22 mouse cellular contexts compared by ENCODE assay signal in the genomic region with DNA sequence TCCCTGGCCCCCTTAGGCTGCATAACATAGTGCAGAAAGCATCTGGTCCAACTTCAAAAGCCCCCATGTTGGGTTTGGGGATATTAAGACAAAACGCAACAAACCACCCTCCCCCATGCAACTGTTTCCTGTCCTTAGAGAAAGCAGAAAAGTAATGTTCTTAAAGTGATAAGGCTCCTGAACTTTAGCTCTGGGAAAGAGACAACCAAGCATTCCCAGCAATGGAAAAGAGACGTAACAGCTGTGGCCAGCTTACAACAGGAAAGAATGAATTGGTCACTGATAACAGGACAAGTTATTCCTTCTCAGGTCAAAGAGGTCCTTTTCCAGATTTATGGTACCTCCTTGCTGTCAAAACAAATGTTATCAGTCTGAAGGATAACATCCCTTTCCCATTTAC. TPM values are rescaled to one million over a fixed set of nuclear protein-coding genes. Genes with fewer than 3 reads are reported as not detected.
A peak's percentile ranks its signal among the peaks of the same experiment; 100 is the strongest.
DNase-seq lines count a peak whose midpoint lies in the region; ATAC-seq and TF ChIP-seq lines count a peak whose summit lies in the region.
"Had no signal": no experiment of that assay in that cellular context is flagged by ENCODE, and none has a peak within 500 bp of the region (broad histone marks: within the 10 kb centered on the region; RNA-seq: fewer than 3 reads in every experiment).

No protein-coding gene starts in this region.

- no peaks in the 10 kb centered on the region for H3K27me3 ChIP-seq in heart, embryonic 10.5 days (ENCODE audit: insufficient read depth, poor library complexity, severe bottlenecking)
- no peaks in the 10 kb centered on the region for H3K27me3 ChIP-seq in kidney, adult 2 months (replicated peaks; ENCODE audit: control insufficient read depth, insufficient read depth, low read length)
- no peaks in the 10 kb centered on the region for H3K27me3 ChIP-seq in kidney, embryonic 16.5 days (ENCODE audit: insufficient read depth, low read length)
- H3K27me3 ChIP-seq: embryonic facial prominence, embryonic 12.5 days; forebrain, embryonic 15.5 days; heart, embryonic 13.5 days; hindbrain, embryonic 15.5 days had no signal

- no peak overlapping the region for H3K27ac ChIP-seq in heart, embryonic 10.5 days
- peak overlapping the region; percentile 45 for H3K27ac ChIP-seq in kidney, adult 2 months (ENCODE audit: insufficient read depth, low read depth, low read length)
- H3K27ac ChIP-seq in kidney, embryonic 16.5 days (ENCODE audit: low read length): no peak overlapping the region
- H3K27ac ChIP-seq: embryonic facial prominence, embryonic 12.5 days; forebrain, embryonic 15.5 days; heart, adult 2 months; heart, embryonic 13.5 days; hindbrain, embryonic 15.5 days had no signal

- H3K9me3 ChIP-seq in heart, embryonic 10.5 days: peaks cover 3% of the 10 kb centered on the region; the same call in 1 of the 2 replicates
- no peaks in the 10 kb centered on the region for H3K9me3 ChIP-seq in kidney, embryonic 16.5 days (ENCODE audit: low read length)
- H3K9me3 ChIP-seq: embryonic facial prominence, embryonic 12.5 days; forebrain, embryonic 15.5 days; G1E; heart, embryonic 13.5 days; hindbrain, embryonic 15.5 days had no signal

- H3K36me3 ChIP-seq in heart, embryonic 10.5 days: no peaks in the 10 kb centered on the region
- no peaks in the 10 kb centered on the region for H3K36me3 ChIP-seq in kidney, adult 2 months (ENCODE audit: control insufficient read depth, insufficient read depth, low read length)
- H3K36me3 ChIP-seq in kidney, embryonic 16.5 days (ENCODE audit: insufficient read depth, low read length): no peaks in the 10 kb centered on the region
- H3K36me3 ChIP-seq: embryonic facial prominence, embryonic 12.5 days; forebrain, embryonic 15.5 days; G1E; heart, embryonic 13.5 days; hindbrain, embryonic 15.5 days had no signal

- TF ChIP-seq CTCF in kidney, adult 2 months (conservative IDR thresholded peaks at IDR 0.05; ENCODE audit: insufficient read depth, insufficient read length, low read depth, low read length): no peak

- DNase-seq in heart, adult 11 months: peak; percentile 74
- DNase-seq in heart, embryonic 10.5 days (ENCODE audit: low spot score): no peak
- DNase-seq in kidney, adult 2 months: peak; percentile 60
- DNase-seq in kidney, postnatal 14 days: peak; percentile 55
- no peak for DNase-seq in cerebellum, adult 8-10 months
- no peak for DNase-seq in T-cell, adult 2 months (ENCODE audit: low spot score)
- DNase-seq: adrenal gland, postnatal 10 days; B cell, adult 2 months; cerebellum, adult 11 months; cerebellum, adult 9-10 months; cerebellum, postnatal 25 days; gastrocnemius, postnatal 10 days; heart, adult 2 months had no signal

- no peak overlapping the region for H3K4me3 ChIP-seq in heart, embryonic 10.5 days
- no peak overlapping the region for H3K4me3 ChIP-seq in kidney, adult 2 months (ENCODE audit: insufficient read depth, low read depth, low read length)
- H3K4me3 ChIP-seq in kidney, embryonic 16.5 days (ENCODE audit: low read length): no peak overlapping the region
- H3K4me3 ChIP-seq: embryonic facial prominence, embryonic 12.5 days; forebrain, embryonic 15.5 days; heart, adult 2 months; heart, embryonic 13.5 days; hindbrain, embryonic 15.5 days had no signal

- no peak for TF ChIP-seq POLR2A in kidney, adult 2 months (IDR thresholded peaks at IDR 0.05; ENCODE audit: low read depth, low read length)

- no peaks in the 10 kb centered on the region for H3K4me1 ChIP-seq in heart, embryonic 10.5 days
- no peaks in the 10 kb centered on the region for H3K4me1 ChIP-seq in kidney, adult 2 months (ENCODE audit: control insufficient read depth, insufficient read depth, low read length)
- H3K4me1 ChIP-seq in kidney, embryonic 16.5 days (ENCODE audit: insufficient read depth, low read length): no peaks in the 10 kb centered on the region
- H3K4me1 ChIP-seq: embryonic facial prominence, embryonic 12.5 days; forebrain, embryonic 15.5 days; heart, embryonic 13.5 days; hindbrain, embryonic 15.5 days had no signal

- no peak for ATAC-seq in kidney, embryonic 16.5 days (ENCODE audit: low FRiP score, low TSS enrichment)
- ATAC-seq: CD4-positive, CD25-positive, alpha-beta regulatory T cell, adult 4 months; forebrain, embryonic 15.5 days had no signal

- WGBS in heart, embryonic 10.5 days: 34% methylated on average over 2 of the region's 2 CpGs
- 57% methylated on average over 2 of the region's 2 CpGs for WGBS in kidney, adult 2 months
- WGBS in kidney, embryonic 16.5 days: 47% methylated on average over 2 of the region's 2 CpGs

- no peak overlapping the region for H3K4me2 ChIP-seq in kidney, embryonic 16.5 days (replicated peaks; ENCODE audit: low read depth, low read length)
- H3K4me2 ChIP-seq: embryonic facial prominence, embryonic 12.5 days; forebrain, embryonic 15.5 days; heart, embryonic 13.5 days; hindbrain, embryonic 15.5 days had no signal

- no peak overlapping the region for H3K9ac ChIP-seq in kidney, embryonic 16.5 days (replicated peaks; ENCODE audit: low read length)
- H3K9ac ChIP-seq: embryonic facial prominence, embryonic 12.5 days; forebrain, embryonic 15.5 days; heart, embryonic 13.5 days; hindbrain, embryonic 15.5 days had no signal

RNA-seq across cellular contexts. Expression of gene Rpl39l, which starts 26.9 kb away (rescaled TPM):
- polyA plus RNA-seq in heart, embryonic 10.5 days (2016; fragmentation: Nextera tagmentation; extraction: Ambion mirVana): 0.26 and 0.33 TPM in 2 replicates
- not detected in 2 replicates for polyA plus RNA-seq in kidney, adult 2 months (2012; rRNA removed)
- not detected in 2 replicates for polyA plus RNA-seq in kidney, embryonic 16.5 days (2015; fragmentation: Nextera tagmentation; extraction: Ambion mirVana)
- polyA plus RNA-seq: forebrain, embryonic 11.5 days; forebrain, embryonic 15.5 days; G1E; hindbrain, embryonic 15.5 days had no signal

RNA-seq across cellular contexts. Expression of gene Atf7ip2, which starts 49.3 kb away (rescaled TPM):
- polyA plus RNA-seq in heart, embryonic 10.5 days (2016; fragmentation: Nextera tagmentation; extraction: Ambion mirVana): 1.0 and 1.2 TPM in 2 replicates
- 0.24 and 0.25 TPM in 2 replicates for polyA plus RNA-seq in kidney, adult 2 months (2012; rRNA removed)
- polyA plus RNA-seq in kidney, embryonic 16.5 days (2015; fragmentation: Nextera tagmentation; extraction: Ambion mirVana): 1.3 and 1.4 TPM in 2 replicates
- polyA plus RNA-seq: CD4-positive, CD25-positive, alpha-beta regulatory T cell, adult 4 months; frontal cortex, adult 2 months; G1E; heart, adult 2 months had no signal

Comparison
In these comparisons a context has a peak if more than half of its experiments do, and no peak if none do; other contexts are left out.
1. DNase-seq: peak in heart, adult 11 months (single experiment), kidney, adult 2 months (single experiment) and kidney, postnatal 14 days (single experiment); none in heart, embryonic 10.5 days (single experiment), cerebellum, adult 8-10 months (single experiment) and T-cell, adult 2 months (single experiment).